Mouse (Mus musculus) CD4-positive, CD25-positive, alpha-beta regulatory T cell, adult 2 months (primary cell): ENCODE data around the gene Ralgapa2.

Source experiments
- DNase-seq: peaks from one replicate; pipeline ENCODE4 v3.0.0-alpha.2; 2012; ENCODE audit warnings: low read depth, low spot score

Ralgapa2 gene

DNA sequence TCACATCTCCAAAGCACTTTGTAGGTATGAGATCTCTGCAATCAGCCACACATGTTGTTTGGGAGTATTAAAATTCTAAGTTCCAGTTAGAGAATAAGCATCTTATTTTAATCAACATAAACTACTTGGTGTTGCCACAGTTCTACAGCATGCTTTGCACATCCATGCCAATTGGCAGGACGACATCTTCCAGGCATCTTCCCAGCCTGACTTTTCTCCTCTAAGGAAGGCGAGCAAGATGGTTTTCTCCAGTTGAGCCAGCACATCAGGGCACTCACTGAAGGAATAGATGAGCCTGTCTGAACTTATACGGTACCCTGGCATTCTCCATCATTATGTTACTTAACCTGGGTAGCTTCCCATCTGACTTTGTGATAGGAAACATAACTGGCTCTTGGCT, 83.4 kb downstream of the Ralgapa2 start:
- no peak for DNase-seq

GRCm38 (mm10) chr2:146427380-146427779, 84.8 kb downstream of the Ralgapa2 start:
- DNase-seq, result no peak

- no peak for DNase-seq
Observed at GRCm38 (mm10) chr2:146426321-146426720, 85.8 kb downstream of the Ralgapa2 start.

- no peak for DNase-seq
Observed at GRCm38 (mm10) chr2:146425235-146425634, 86.9 kb downstream of the Ralgapa2 start.

DNA sequence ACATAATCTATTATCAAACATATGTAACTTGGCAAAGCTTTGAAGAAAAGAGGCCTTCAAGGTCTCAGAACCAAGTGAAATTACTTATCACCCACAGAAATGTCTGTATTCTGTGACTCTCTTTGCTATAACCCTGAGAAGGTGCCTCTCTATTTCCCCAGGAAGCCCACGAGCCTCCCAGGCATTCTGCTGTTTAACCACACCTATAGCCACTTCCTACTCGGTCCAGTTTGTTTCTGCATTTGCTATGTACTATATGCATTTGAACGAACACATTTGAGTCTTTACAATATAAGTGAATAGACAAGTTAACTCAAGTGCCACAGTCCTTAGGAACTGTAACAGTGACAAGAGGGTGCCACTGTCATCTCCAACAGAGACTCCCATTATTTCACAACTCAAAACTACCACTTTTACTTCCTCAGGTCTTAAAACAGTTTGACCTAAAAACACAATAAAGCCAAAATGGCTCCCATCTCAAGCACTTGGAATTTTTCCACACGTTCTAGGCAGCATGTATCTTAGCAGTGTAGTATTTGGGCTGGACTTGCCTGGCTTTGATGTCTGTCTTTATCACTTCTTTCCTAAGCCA, 88.3 kb downstream of the Ralgapa2 start:
- DNase-seq, result no peak

DNA sequence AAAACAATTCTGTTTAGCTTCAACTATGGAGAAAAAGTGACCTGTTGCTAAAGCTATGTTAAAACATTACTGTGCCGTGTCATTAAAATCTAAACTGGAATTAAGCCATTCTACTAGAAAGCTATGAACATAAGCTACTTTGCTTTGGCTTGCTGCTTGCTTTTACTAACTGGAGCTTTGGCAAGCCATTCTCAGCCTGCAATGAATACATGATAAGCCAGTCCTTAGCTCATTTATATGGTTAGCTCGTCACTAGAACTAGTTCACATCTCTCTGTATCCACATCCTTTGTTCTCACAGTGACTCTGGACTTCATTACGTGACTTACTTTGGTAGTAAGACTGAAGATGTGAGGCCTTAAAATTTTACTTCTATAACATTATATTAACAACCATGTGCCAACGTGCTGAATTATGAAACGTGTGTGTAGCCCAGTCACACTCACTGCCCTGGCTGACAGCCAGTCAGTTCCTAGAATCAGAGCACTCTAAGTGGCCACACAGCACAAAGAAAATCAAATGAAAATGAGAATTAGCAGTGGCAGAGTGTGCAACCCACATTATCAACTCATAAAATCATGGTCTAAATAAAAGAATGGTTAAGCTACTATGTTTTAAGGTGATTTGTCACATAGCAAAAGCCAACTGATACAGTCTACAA, 89.0 kb downstream of the Ralgapa2 start:
- no peak for DNase-seq

DNA sequence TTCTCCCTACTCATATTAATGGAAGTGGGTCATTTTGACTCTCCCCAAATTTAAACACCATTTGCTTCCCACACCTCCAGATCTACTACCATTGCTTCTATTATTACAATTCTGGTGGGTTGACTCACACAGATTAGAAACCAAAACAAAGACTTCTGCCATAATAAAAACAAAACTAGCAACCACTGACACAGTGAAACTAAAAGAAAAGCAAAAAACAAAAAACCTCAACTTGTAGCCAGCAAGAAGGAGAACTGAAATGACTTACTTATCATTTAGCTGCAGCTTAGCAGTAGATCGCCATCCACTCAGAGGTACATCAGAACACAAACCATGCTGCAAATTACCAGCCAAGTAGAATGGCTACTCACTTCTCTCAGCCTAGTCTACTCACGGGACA, 95.9 kb downstream of the Ralgapa2 start:
- no peak for DNase-seq

DNA sequence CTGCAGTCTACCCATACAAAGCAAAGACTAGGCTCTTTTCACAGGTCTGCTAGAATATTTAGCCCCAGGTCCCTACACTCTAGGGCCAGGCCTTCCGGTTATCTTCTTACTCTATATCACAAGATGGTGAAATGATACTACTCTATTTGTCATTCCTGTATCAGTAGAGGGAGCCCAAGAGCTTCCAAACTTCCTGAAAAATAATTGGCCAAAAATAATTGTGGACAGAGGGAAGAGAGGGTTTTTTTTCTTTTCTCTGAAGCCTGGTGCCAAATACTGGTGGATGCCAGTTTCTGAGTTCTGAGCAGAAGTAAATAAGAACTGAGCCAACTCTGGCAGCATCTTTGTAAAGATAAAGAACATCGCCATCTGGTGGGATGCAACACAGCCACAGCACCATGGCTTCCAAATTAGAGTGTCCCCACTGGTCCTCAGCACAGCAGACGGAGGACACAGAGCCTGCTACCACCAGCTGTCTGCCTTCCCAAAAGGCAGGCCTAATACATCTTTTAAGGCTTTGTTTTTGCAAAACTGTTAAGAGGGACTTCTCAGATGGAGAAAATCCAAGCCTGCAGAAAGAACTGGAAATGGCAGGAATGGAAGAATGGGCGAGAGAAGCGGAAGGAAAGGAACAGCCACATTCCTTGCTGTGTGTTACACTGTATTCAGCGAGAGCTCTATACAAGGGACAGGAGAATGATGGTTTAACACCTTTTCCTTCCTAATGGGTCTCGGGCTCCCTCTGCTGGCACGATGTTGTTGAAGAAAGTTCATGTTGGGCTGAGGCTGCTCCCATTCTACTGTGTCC, 97.5 kb downstream of the Ralgapa2 start:
- DNase-seq, result peak; percentile 74

- no peak for DNase-seq
Observed at GRCm38 (mm10) chr2:146412733-146413132, 99.4 kb downstream of the Ralgapa2 start.

DNA sequence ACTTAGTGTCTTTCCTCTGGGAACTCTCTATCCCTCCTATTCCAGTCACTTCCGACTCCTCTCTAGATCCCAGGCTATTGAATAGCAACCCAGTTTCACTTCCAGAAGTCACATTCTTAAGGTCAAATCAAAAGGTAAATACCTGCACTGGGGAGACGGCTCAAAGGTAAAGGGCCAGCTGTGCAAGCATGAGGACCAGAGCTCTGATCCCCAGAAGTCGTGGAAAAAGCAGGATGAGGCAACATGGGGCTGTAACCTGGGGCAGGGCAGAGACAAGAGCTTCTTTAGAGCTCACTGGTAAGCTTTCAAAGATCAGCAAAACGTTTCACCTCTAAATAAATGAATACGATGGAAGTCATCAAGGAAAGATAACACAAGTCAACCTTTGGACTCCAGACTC, 100.2 kb downstream of the Ralgapa2 start:
- DNase-seq, result no peak

GRCm38 (mm10) chr2:146407078-146407477, 105.1 kb downstream of the Ralgapa2 start:
- DNase-seq, result no peak

GRCm38 (mm10) chr2:146401588-146401987, 110.6 kb downstream of the Ralgapa2 start:
- no peak for DNase-seq

DNA sequence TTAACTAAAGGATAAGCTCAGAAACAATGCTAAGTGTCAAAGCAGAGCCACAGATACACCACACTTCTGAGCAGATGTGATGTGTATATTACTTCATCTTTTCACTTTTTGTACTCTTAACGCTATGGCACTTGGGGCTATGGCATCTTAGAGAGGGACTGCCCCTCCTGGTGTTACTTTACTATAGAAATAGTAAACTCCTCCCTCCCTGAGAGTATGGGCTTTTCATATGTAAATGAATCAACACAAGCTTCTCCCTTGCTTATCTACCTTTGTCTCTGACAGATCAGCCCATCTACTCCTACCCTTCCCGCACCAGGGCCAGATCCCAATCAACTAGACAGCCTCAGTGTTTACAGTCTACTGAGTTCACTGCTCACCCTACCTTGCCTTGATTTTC, 111.4 kb downstream of the Ralgapa2 start:
- DNase-seq, result peak; percentile 10

DNA sequence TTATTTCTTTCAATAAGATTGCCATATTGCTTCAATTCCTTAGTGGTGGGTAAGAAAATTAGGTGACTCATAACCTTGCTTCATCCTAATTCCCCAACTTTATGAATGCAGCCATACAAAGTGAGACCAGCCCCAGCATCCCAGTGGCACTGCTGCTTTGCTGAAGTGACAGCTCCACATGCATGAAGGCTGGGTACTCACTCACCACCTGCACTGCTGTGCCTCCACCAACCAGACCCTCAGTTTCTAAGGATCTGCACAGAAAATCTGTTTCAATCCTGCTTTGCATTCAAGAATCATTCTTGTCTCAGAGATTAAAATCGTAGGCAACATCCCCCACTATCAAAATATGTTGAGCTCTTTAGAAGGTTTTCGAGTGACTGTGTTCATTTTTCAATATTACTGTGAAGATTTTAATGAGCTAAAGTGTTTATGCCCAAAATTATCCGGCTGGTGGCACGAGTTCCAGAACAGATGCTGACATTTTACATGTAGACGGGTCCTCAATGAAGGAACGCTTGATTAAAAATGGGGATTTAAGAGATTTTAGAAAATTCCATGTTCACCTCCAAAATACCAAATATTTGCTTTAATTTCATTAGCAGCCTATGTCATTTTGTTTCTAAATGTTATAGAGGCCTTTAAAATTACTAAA, 113.8 kb downstream of the Ralgapa2 start:
- DNase-seq, result no peak

DNA sequence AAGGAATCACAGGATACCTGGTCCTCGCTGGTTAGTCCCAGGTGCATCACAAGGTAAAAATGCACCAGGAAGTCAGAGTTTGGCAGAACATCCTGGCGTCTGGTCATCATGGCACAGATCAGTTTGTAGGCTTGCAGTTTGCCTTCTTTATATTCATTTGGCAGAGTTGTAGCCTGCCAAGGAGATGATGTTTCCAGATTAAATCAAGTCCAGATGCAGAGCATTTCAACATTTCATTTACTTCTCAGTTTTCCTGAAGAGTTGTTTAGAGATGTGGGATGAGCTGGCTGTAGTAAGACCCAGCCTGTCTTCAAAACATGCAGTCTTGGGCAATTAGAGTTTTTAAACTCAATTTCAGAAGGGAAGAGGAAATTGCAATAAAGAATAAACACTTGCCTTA, 124.9 kb downstream of the Ralgapa2 start:
- DNase-seq, result no peak

DNA sequence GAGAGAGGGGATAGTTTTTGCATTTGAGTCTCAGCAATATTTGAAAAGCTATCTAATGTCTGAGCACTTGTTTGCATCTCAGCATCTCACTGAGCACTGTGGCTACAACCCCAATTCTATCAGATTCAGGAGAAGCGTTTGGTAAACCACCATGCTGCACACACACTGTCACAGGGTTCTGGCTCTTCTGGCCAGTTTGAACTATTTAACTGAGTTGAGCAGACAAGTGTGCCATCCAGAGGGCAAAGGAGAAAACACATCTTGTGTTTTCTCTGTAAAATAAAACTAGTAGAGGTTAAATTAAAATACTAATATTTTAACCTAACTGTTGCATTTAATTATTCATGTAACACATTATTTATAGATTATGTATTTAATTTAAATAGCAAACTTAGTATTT, 127.6 kb downstream of the Ralgapa2 start:
- no peak for DNase-seq

- DNase-seq, result no peak
Observed at GRCm38 (mm10) chr2:146376293-146376692, 135.9 kb downstream of the Ralgapa2 start.

DNA sequence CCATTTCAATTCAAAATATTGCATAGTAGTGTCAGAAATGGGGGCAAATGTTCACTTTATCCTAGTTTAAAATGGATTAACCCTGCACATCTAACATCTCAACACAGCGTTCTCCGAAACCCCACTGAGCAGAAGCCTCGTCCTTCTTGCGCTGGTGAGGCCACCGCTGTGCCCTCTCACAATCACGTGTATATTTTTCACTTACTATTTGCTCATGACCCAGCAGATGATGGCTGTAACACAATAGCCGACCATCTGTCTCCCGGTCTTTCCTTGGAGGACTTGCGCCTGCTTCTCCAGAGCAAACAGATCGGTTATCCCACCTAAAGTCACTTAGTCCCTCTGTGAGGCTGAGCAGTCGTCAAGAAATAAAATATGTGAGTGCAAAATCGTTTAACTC, 146.0 kb downstream of the Ralgapa2 start:
- no peak for DNase-seq

GRCm38 (mm10) chr2:146365368-146365983, 146.7 kb downstream of the Ralgapa2 start:
- no peak for DNase-seq

DNA sequence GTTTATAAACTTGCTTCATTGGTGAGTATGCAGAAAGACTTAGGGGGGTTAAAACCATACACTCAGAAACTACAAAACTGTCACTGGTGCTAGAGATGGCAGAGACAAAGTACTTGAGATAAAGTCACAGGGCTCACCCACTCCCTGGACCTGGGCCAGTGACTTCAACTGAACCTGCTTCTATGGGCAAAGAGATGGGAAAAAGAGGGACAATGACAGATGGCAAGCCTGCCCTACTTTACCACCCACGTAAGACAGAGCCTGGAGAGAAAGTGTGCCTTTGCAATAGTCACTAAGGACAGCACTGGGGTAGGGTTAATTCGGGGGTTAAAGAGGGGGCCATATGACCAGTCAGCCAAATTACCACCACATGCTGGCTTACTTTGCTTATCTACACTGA, 148.7 kb downstream of the Ralgapa2 start:
- no peak for DNase-seq

- no peak for DNase-seq
Observed at GRCm38 (mm10) chr2:146362932-146363331, 149.2 kb downstream of the Ralgapa2 start.

DNA sequence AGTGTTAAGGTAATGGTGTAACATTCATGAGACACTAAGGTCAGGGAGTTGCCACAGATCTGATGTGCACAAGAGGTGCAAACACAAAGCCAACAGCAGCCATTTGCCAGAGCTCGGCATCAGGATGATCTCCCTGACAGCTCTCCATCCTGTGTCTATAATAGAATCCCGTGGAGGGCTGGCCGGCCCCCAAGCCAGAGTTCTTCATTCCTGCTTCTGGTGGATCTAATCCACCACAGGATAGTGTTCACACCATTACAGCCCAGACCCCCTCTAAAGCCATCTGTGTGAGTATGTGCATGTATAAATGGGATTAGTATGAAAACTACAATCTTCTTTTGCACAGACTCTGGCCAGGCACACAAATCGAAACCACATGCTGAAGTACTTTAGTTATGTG, 150.2 kb downstream of the Ralgapa2 start:
- no peak for DNase-seq
